Mouse (Mus musculus) MEL-GATA-1-ER (cell line): ENCODE results near the gene Hspbp1.

Experiments
- DNase-seq: peaks from one replicate; pipeline ENCODE4 v3.0.0-alpha.2; 2012; ENCODE audit warnings: low read depth; ENCODE audit errors: extremely low read depth

Gene Hspbp1

GRCm38 (mm10) chr7:4668506-4668905 lies 16.4 kb downstream of the Hspbp1 start:
- no peak for DNase-seq

- no peak for DNase-seq
These were observed 18.0 kb downstream of the Hspbp1 start for GRCm38 (mm10) chr7:4666871-4667270.

DNA sequence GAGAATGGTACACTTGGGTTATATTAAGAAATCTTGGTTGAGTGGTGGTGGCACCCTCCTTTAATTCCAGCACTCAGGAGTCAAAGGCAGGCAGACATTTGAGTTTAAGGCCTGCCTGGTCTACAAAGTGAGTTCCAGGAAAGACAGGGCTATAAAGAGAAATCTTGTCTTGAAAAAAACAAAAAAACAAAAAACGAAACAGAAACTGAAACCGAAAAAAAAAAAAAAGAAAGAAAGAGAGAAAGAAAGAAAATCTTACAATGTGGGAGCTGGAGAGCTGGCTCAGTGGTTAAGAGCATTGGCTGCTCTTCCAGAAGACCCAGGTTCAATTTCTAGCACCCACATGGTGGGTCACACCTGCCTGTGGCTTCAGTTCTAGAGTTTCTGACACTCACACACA lies 21.1 kb downstream of the Hspbp1 start:
- no peak for DNase-seq

- DNase-seq = no peak
These were observed 21.7 kb downstream of the Hspbp1 start for GRCm38 (mm10) chr7:4663179-4663578.

DNA sequence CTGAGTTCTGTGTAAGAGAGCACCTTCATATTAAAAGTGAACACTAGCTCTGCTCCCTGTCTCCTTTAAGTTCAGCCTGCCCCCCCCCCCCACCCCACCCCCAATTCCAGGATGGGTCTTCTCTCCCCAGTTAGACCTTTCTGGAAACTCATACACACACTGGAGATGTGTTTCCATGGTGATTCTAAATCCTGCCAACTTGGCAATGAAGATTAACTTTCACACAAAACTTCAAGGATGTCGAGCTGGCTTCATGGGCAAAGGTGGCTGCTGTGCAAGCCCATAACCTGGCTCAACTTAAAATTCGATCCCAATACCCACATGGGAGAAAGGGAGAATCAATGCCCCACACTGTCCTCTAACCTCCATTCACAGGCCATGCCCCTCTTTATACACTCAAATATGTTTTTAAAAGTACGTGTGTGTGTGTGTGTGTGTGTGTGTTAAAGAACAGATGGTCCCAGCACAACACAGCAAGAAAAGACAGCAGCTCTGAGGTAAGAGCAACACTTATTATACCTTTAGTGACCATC lies 24.9 kb downstream of the Hspbp1 start:
- DNase-seq = no peak

DNA sequence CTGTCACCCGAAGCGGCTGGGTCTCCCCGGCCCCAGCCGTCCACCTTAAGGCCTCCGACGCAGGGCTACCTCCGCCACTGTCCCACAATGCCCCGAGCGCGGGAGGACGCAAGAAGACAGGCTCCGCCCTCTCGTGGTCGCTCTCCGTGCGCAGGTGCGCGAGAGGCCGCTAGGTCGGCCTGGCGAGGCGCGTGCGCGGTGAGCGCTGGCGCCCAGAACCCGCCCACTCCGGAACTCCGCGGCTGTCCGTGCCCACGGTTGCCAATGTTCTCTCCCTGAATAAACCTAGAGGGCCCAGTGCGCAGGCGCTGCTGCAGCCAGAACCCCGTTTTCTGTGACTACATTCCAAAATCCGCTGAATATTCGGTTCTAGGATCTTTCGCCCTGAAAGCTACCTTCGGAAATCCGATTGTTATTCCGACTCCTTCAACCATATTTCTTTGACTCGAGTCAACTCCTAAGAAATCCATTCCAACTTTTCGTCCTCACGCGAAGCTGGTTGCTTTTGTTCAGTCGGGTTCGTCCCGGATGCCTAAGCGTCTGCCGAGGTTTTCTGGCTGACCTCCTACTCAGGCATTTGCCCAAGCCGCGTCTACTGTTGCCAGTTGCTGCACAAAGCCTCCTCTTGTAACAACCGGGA lies 25.8 kb downstream of the Hspbp1 start, which contains the start of gene Ppp6r1:
Gene Ppp6r1, minus strand, starts transcription at position 108 of the 640 bp plus-strand sequence.
- DNase-seq = peak; percentile 85

DNA sequence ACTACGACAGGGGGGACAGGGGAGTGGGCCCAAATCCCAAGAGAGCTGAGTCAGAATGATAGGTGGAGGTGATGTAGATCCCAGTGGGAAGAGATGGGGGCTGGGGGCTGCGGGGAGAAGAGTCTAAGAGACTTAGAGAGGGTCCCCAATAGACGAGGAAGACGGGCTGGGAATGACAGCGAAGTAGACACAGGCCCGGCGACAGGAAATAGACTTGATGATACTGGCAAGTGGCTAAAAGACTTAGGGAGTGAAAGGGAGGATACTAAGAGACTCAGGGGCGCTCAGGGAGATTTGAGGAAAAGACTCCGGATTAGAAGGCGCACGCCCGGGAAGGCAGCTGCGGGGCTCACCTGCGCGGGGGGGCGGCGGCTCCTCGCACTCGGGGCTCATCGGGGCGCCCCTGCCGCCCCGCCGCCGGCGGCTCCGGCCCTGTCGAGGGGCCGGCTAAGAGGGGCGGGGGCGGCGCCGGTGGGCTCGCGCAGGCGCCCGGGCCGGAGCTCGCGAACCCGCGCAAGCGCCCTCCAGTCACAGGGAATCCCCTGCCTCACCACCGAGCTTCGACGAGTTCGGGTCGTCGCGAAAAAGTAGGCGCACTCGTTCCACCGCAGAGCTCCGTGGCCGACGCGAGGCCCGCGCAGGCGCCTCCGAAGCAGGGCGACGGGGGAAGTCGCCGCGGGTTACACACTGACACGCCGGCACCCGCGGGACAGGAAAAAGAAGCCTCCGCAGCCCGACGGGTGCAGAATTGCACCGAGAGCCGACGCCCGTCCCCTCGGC lies 26.6 kb downstream of the Hspbp1 start:
- DNase-seq = no peak

DNA sequence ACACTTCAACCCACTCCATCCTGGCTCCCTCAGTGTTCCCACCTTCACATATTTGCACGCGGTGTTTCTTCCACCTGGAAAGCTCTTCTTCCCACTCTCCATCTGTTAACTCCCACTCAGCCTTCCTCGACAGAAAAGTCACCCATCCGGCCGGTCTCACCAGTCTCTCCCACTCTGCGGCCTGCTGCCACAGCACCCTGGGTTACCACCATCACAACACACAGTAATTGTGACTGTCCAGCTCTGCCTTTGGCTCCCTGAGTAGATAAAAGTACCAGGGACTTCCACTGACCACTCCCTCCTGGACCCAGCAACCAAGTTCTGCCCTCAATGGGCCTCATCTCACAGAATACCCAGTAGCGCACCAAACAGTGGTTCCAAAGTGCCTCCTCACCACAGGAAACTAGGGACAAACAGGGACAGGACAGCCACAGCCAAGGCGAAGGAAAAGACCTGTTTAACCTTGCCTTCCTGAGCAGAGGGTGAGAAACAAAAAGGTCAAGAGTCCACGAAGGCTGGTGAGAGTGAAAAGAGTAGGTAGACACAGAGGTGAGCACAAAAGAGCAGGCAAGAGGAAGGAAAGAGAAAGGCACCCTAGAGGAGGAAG lies 27.2 kb downstream of the Hspbp1 start:
- no peak for DNase-seq

GRCm38 (mm10) chr7:4656818-4657217 lies 28.1 kb downstream of the Hspbp1 start:
- DNase-seq = no peak

GRCm38 (mm10) chr7:4655916-4656315 lies 29.0 kb downstream of the Hspbp1 start:
- no peak for DNase-seq

GRCm38 (mm10) chr7:4655393-4655792 lies 29.5 kb downstream of the Hspbp1 start:
- DNase-seq = no peak

- DNase-seq = no peak
These were observed 30.6 kb downstream of the Hspbp1 start for GRCm38 (mm10) chr7:4654221-4654620.

- DNase-seq = peak; percentile 94
These were observed 31.1 kb downstream of the Hspbp1 start for GRCm38 (mm10) chr7:4653780-4654179.

DNA sequence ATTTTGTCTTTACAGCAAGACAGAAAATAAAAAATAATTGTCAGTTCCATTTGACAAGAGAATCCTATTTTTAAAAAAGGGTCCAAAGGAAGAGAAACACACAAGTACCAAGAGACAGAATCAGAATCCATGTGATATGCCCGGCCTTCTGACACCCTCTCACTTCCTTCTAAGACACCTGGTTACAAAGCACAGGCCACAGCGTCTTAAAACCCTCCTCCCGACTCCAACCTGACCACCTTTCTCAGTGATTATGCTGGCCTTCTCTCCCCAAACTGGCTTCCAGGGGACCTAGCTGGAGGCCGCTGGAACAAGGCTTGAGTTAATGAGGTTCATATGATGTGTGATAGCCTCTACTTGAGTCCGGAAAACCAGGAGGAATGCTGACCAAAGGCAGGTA lies 31.5 kb downstream of the Hspbp1 start:
- DNase-seq = no peak

GRCm38 (mm10) chr7:4652726-4653125 lies 32.1 kb downstream of the Hspbp1 start:
- DNase-seq = no peak

DNA sequence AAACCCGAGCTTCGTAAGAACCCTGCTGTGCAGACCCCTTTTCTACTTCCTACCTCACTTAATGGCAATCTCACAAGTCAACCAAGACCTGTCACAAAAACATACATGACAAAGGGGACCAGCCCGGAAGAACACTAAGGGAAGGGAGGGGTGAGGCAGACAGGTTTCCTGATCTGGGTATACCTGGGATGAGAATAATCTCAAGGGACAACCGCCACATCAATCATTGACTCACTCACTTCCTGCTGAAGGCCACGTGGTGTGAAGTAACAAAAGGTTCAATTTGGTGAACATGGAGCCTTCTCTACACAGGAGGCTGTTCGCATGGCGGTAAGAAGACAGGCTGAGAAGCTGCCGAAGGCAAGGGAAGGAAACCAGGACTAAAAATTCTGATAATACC lies 33.3 kb downstream of the Hspbp1 start:
- no peak for DNase-seq

DNA sequence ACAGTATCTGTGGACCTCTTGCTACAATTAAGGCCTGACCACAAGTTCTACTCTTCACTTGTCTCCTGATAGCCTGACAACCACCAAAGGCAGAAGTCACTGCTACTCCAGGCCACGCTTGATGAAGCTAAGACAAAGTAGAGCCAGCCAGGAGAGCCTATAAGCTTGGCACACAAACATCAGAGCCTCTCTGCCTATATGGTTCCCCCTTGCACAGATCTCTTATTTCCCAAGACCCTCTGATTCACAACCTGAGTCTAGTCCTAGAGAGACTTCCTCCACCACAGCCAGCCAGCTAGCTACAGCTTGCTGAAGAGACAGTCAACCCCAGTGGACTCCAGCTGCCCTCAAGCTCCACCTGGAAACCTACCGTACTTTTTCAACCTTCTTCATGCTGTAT lies 36.9 kb downstream of the Hspbp1 start:
- DNase-seq = no peak

- no peak for DNase-seq
These were observed 37.6 kb downstream of the Hspbp1 start for GRCm38 (mm10) chr7:4647291-4647690.

DNA sequence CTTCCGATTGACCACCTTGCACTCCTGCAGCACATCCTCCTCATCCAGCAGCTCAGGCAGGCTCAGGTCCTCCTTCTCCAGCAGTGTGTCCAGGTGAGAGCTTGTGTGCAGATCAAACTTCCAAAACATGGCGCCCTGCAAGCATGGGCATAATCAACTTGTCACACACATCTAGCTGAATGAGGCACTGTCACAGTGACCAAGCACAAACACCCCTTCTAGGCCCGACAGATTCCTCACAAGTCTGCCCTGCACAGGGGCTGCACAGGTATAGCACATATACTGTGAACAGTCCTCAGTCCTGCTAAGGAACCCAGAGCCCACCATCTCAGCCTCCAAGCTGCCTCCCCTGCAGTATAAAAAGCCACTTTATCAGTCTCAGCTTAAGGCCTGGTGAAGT lies 38.1 kb downstream of the Hspbp1 start:
- DNase-seq = no peak

DNA sequence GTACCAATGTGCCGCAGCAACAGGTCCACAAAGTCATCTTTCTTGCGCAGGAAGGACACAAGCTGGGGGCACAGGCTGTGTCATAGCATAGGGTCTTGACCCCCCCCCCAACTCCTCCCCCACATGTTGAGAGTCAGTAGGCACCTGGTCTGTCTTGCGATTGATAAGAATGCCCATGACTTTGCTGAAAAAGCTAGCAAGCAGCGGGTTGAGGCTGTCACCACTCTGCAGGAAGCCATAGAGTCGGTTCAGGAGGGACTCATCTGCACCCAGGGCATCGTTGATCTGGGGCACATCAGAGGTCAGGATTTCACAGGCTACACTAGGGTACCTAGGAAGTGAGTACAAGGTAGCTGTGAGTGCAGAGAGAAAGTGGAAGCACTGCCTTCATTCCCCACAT lies 41.6 kb downstream of the Hspbp1 start:
- DNase-seq = no peak

- no peak for DNase-seq
These were observed 42.9 kb downstream of the Hspbp1 start for GRCm38 (mm10) chr7:4641956-4642355.

DNA sequence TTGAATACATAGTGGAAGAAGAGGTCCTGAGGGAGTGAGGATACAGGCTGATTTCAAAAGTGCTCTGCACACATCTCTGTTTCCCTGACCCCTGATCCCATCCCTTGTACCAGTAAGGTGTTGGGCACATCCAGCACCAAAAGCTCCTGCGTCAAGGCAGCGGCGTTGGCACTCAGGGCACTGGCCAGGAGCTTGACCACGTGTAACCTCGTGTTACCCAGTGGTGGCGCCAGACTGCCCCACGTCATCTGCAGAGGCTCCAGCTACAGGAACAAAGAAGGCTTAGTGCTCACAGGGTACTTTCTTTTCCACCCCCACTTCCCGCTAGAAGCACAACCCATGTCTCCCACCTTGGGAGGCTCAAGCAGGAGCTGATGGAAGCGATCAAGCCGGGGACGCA lies 43.7 kb downstream of the Hspbp1 start:
- DNase-seq = no peak
